Mouse (Mus musculus): ENCODE data around the gene Fxyd6. TPM values are rescaled to one million over a fixed set of nuclear protein-coding genes. Genes with fewer than 3 reads are reported as not detected.

Fxyd6 gene
- total and polyA plus RNA-seq, 3 experiments = not detected

DNA sequence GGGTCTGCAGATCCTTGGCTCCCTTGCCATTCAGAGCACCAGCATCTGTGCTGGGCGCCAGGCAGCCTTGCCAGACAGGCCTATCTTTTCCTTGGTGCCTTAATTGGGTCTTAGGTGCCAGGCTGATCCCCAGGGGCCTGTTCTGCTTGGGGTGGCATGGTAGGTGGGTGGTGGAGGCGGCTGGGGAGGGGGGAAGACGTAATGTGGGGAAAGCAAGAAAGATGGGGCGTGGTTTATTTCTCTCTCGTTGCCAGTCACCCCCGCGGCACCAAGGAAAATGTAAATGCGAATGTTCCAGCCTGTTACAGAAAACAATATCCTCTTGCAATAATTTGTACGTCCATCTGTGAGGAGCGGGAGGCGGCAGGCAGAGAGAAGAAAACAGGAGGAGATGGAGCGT is 62.7 kb downstream of the Fxyd6 start:
- Histone ChIP-seq H3K79me2 (ENCODE audit: control insufficient read depth, insufficient read depth, low read length, poor library complexity) (no peaks in the 10 kb centered on the region), H3K9me3 (replicated peaks; ENCODE audit: insufficient read depth, low read length) (no peaks in the 10 kb centered on the region), H3K4me3 (ENCODE audit: control insufficient read depth in 1 of 2, insufficient read depth in 1 of 2, low read depth in 2 of 2, low read length in 2 of 2) (no peak overlapping the region), H3K27ac (ENCODE audit: control insufficient read depth, low read depth, low read length) (no peak overlapping the region), H3K36me3 (ENCODE audit: control insufficient read depth in 1 of 2, insufficient read depth in 2 of 2, low read length in 2 of 2) (no peaks in the 10 kb centered on the region), H3K27me3 (ENCODE audit: control insufficient read depth in 1 of 2, insufficient read depth in 2 of 2, low read length in 2 of 2) (no peaks in the 10 kb centered on the region; a peak in 2 of 4 replicates), H3K9ac (ENCODE audit: control insufficient read depth, low read depth, low read length, poor library complexity, severe bottlenecking) (no peak overlapping the region), H3K4me1 (ENCODE audit: control insufficient read depth in 1 of 2, insufficient read depth in 2 of 2, low read length in 2 of 2) (no peaks in the 10 kb centered on the region)
- DNase-seq (ENCODE audit: low read depth, low spot score) = no peak
- no peak for TF ChIP-seq CHD2 (IDR thresholded peaks at IDR 0.05; ENCODE audit: low read length)
- TF ChIP-seq ZMIZ1 (IDR thresholded peaks at IDR 0.05; ENCODE audit: low read depth, low read length) = no peak
- no peak for TF ChIP-seq SIN3A (IDR thresholded peaks at IDR 0.05; ENCODE audit: low read length)
- TF ChIP-seq ETS1 (IDR thresholded peaks at IDR 0.05; ENCODE audit: low read depth, low read length) = no peak
- TF ChIP-seq KAT2A (conservative IDR thresholded peaks at IDR 0.05; ENCODE audit: low read depth, low read length) = no peak
- TF ChIP-seq MEF2A (IDR thresholded peaks at IDR 0.05; ENCODE audit: extremely low read depth, insufficient replicate concordance, low read depth, low read length, poor library complexity, severe bottlenecking) = no peak
- TF ChIP-seq ZKSCAN1 (IDR thresholded peaks at IDR 0.05; ENCODE audit: low read depth, low read length) = no peak
- TF ChIP-seq GATA1 (IDR thresholded peaks at IDR 0.05; ENCODE audit: low read depth, low read length) = no peak
- no peak for TF ChIP-seq USF1 (IDR thresholded peaks at IDR 0.05; ENCODE audit: low read depth, low read length)
- TF ChIP-seq CTCF (IDR thresholded peaks at IDR 0.05 in 2 of 3, conservative IDR thresholded peaks at IDR 0.05 in 1 of 3; ENCODE audit: control insufficient read depth in 1 of 3, insufficient read depth in 1 of 3, low read depth in 2 of 3, low read length in 3 of 3, poor library complexity in 1 of 3, severe bottlenecking in 1 of 3) = no peak
- TF ChIP-seq TAL1 (IDR thresholded peaks at IDR 0.05; ENCODE audit: low read length) = no peak
- TF ChIP-seq MAFK (IDR thresholded peaks at IDR 0.05; ENCODE audit: borderline replicate concordance, low read depth, low read length) = no peak
- no peak for TF ChIP-seq HCFC1 (IDR thresholded peaks at IDR 0.05; ENCODE audit: low read depth, low read length)
- no peak for TF ChIP-seq ZNF384 (IDR thresholded peaks at IDR 0.05; ENCODE audit: low read depth, low read length)
- no peak for TF ChIP-seq POLR2A (IDR thresholded peaks at IDR 0.05; ENCODE audit: control insufficient read depth in 1 of 2, insufficient read depth in 1 of 2, low read depth in 1 of 2, low read length in 2 of 2, poor library complexity in 1 of 2)
- no peak for TF ChIP-seq EP300 (IDR thresholded peaks at IDR 0.05; ENCODE audit: low read depth in 1 of 2, low read length in 2 of 2)
- no peak for TF ChIP-seq NRF1 (IDR thresholded peaks at IDR 0.05; ENCODE audit: insufficient read depth, low read depth, low read length, poor library complexity, severe bottlenecking)
- no peak for TF ChIP-seq MAX (IDR thresholded peaks at IDR 0.05; ENCODE audit: low read length)

DNA sequence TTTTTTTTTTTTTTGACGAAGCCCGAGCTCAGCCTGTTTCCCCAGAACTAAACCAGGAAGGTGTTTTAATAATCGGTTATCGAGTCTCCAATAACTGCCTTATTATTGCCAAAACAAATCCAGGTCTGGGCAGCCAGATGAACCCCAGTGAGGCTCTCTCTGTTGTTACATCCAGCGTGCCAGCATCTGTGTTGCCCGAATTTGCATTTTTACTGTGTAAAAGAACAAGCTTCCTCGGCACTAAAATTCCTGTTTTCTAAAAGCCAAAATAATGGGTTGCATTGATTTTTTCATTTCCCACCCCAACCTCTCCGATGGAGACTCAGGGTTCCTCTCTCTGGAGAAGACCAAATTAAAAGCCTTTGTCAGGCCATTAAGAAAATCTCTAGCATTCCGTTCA is 63.1 kb downstream of the Fxyd6 start:
- Histone ChIP-seq H3K4me1 (ENCODE audit: control insufficient read depth in 1 of 2, insufficient read depth in 2 of 2, low read length in 2 of 2) (no peaks in the 10 kb centered on the region), H3K27me3 (ENCODE audit: control insufficient read depth in 1 of 2, insufficient read depth in 2 of 2, low read length in 2 of 2) (no peaks in the 10 kb centered on the region; a peak in 2 of 4 replicates)
- TF ChIP-seq TCF12 (IDR thresholded peaks at IDR 0.05; ENCODE audit: low read depth, low read length) (no peak), POLR2A (IDR thresholded peaks at IDR 0.05; ENCODE audit: control insufficient read depth in 1 of 2, insufficient read depth in 1 of 2, low read depth in 1 of 2, low read length in 2 of 2, poor library complexity in 1 of 2) (no peak), MYC (IDR thresholded peaks at IDR 0.05; ENCODE audit: low read depth, low read length) (no peak), ZNF384 (IDR thresholded peaks at IDR 0.05; ENCODE audit: low read depth, low read length) (no peak)

More for the DNA sequence above, 63.1 kb downstream of the Fxyd6 start:
- Histone ChIP-seq H3K4me3 (ENCODE audit: control insufficient read depth in 1 of 2, insufficient read depth in 1 of 2, low read depth in 2 of 2, low read length in 2 of 2) (no peak overlapping the region), H3K79me2 (ENCODE audit: control insufficient read depth, insufficient read depth, low read length, poor library complexity) (no peaks in the 10 kb centered on the region), H3K36me3 (ENCODE audit: control insufficient read depth in 1 of 2, insufficient read depth in 2 of 2, low read length in 2 of 2) (no peaks in the 10 kb centered on the region), H3K9me3 (replicated peaks; ENCODE audit: insufficient read depth, low read length) (no peaks in the 10 kb centered on the region), H3K9ac (ENCODE audit: control insufficient read depth, low read depth, low read length, poor library complexity, severe bottlenecking) (no peak overlapping the region), H3K27ac (ENCODE audit: control insufficient read depth, low read depth, low read length) (no peak overlapping the region)
- no peak for DNase-seq (ENCODE audit: low read depth, low spot score)
